Mouse (Mus musculus) liver, embryonic 14.5 days (tissue): ENCODE measurements at regions not wholly inside any gene's neighbourhood (a gene's known extent, or its start where the extent isn't known, plus 50 kb on each side); places are given as distances from the start of the nearest gene placed in this dataset.

ENCODE experiments used
- ATAC-seq: fragments of 200-750 bp; cut with Nextera tagmentation; 2 replicates; pipeline ENCODE4 v1.8.0; 2017; ENCODE audit warnings: moderate number of reproducible peaks, mild to moderate bottlenecking, moderate library complexity; ENCODE audit not compliant: insufficient read depth
- DNase-seq, 3 experiments: peaks; one replicate each; pipeline ENCODE4 v3.0.0-alpha.2; 2012 to 2013; ENCODE audit warnings: low read depth in 3 of 3, low spot score in 3 of 3
- H3K27ac ChIP-seq: fragments of 300-500 bp; sonication (generic); 2 replicates; pipeline ENCODE4 v1.5.1; 2014; ENCODE audit warnings: moderate library complexity, mild to moderate bottlenecking, control low read depth, inconsistent platforms
- H3K27me3 ChIP-seq: fragments of 300-500 bp; sonication (generic); 2 replicates; pipeline ENCODE4 v1.6.1; 2014; ENCODE audit warnings: mild to moderate bottlenecking, low read length, moderate library complexity; ENCODE audit not compliant: control insufficient read depth, insufficient read depth
- H3K36me3 ChIP-seq: fragments of 300-500 bp; sonication (generic); replicated peaks from 2 replicates; pipeline ENCODE4 v1.6.1; 2014; ENCODE audit warnings: low read depth; ENCODE audit not compliant: control insufficient read depth, insufficient read depth
- H3K4me1 ChIP-seq, 2 experiments: fragments of 200-500 bp in 1 of 2; fragments of 300-500 bp in 1 of 2; sonication (generic) in 1 of 2; replicated peaks; 2 replicates each; pipeline ENCODE4 v1.6.1; 2012 to 2014; ENCODE audit warnings: antibody characterized with exemption in 1 of 2, inconsistent platforms in 1 of 2, low read length in 1 of 2; ENCODE audit not compliant: control insufficient read depth in 2 of 2, insufficient read depth in 2 of 2
- H3K4me2 ChIP-seq: fragments of 300-500 bp; sonication (generic); 2 replicates; pipeline ENCODE4 v1.6.1; 2014; ENCODE audit warnings: low read depth, mild to moderate bottlenecking, control low read depth, moderate library complexity
- H3K4me3 ChIP-seq, 2 experiments: fragments of 200-500 bp in 1 of 2; fragments of 300-500 bp in 1 of 2; sonication (generic) in 1 of 2; 2 replicates each; pipeline ENCODE4 v1.5.1; 2012 to 2014; ENCODE audit warnings: low read depth in 2 of 2, low read length in 2 of 2, mild to moderate bottlenecking in 2 of 2, control low read depth in 1 of 2, inconsistent platforms in 1 of 2, moderate library complexity in 1 of 2; ENCODE audit not compliant: insufficient read depth in 1 of 2
- H3K9ac ChIP-seq: fragments of 300-500 bp; sonication (generic); replicated peaks from 2 replicates; pipeline ENCODE4 v1.6.1; 2014; ENCODE audit warnings: mild to moderate bottlenecking, control low read depth, moderate library complexity
- H3K9me3 ChIP-seq: fragments of 300-500 bp; sonication (generic); 2 replicates; pipeline ENCODE4 v1.6.1; 2016; ENCODE audit warnings: low read length, mixed read lengths; ENCODE audit not compliant: control insufficient read depth
- CTCF ChIP-seq: IDR thresholded peaks from 2 replicates; pipeline ENCODE4 v1.5.1; 2016; ENCODE audit warnings: antibody characterized with exemption, low read depth, control low read depth
- EP300 ChIP-seq: IDR thresholded peaks from 2 replicates; pipeline ENCODE4 v1.6.1; 2016; ENCODE audit warnings: antibody characterized with exemption, low read depth
- WGBS: fragments of 180-500 bp; shearing (Covaris S2); extraction: QIAGEN DNeasy Blood & Tissue Kit; methylation state at CpG from one replicate; pipeline ENCODE4 v1.1.7; 2014; ENCODE audit not compliant: insufficient replicate concordance; 5-methylcytosine and 5-hydroxymethylcytosine counted together

DNA sequence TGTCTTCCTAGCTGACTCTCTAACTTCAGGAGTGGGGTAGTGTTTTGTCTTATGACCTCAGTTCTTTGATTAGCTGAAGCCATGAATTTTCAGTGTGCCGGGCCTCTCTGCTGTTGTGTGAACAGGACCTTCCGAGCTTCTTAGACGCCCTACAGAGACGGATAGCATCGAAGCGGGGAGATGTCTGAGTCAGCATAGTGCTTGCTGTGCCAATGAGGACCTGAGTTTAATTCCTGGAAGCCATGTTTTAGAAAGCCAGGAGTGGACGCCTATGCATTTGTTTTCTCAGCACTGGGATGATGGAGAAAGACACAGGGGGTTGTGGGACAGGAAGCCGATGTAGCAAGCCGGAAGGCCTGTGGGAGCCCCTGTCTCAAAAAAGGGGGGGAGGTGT, 130.5 kb downstream of the Ets2 start:
- Histone ChIP-seq H3K27me3 (no peaks in the 10 kb centered on the region), H3K27ac (no peak overlapping the region), H3K9me3 (no peaks in the 10 kb centered on the region), H3K4me3 (no peak overlapping the region), H3K4me1 (peaks cover 0 to 19% of the 10 kb centered on the region in 2 experiments; a peak in 2 of 4 replicates), H3K4me2 (no peak overlapping the region), H3K9ac (no peak overlapping the region), H3K36me3 (no peaks in the 10 kb centered on the region)
- no peak for TF ChIP-seq EP300
- no peak for TF ChIP-seq CTCF
- ATAC-seq (no peak), DNase-seq (no peak)
- WGBS, result 57% methylated on average over 9 of the region's 9 CpGs

DNA sequence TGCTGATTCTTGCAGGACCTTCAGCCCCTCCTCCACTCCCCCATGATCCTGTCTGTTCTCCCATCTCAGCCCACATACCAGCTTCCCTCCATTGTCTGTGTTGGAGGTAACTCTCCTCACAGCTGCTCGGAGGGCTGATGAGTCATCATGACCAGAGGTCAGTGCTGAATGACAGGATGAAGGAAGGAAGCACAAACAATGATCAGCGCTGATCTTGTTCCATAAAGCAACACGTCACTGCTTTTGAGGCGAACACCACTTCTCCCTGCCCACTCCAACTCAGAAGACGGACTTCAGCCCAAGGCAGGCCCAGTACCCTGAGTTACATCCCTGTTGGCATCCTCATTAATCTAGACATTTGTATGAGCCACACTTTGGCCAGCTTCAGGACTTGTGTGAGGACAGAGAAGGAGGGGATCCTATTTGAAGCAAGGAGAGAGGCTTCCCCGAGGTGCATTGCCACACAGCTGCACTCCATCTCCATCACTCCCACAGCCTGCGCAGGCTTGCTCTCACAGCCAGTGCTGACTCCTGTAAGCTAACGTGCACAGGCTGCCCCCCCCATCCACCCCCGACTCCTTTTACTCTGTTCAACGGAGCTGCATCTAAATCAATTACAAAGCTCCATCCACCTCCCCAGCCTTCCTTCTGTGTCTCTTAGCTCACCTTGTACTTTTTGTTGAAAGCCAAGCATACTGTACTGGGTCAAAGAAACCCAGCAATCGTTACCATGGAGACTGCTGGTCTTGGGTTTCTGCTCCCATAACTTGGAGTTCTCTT, 129.9 kb downstream of the Ets2 start:
- WGBS, result 24% methylated on average over 11 of the region's 11 CpGs
- DNase-seq, result no peak
- TF ChIP-seq CTCF (no peak), EP300 (no peak)
- H3K27ac ChIP-seq, result no peak overlapping the region
- H3K4me2 ChIP-seq, result no peak overlapping the region
- H3K4me1 ChIP-seq, result peaks cover 0 to 19% of the 10 kb centered on the region in 2 experiments; a peak in 2 of 4 replicates
- no peaks in the 10 kb centered on the region for H3K27me3 ChIP-seq
- peak; percentile 53; the same call in 1 of the 2 replicates for ATAC-seq
- H3K36me3 ChIP-seq, result no peaks in the 10 kb centered on the region
- H3K9ac ChIP-seq, result no peak overlapping the region
- no peaks in the 10 kb centered on the region for H3K9me3 ChIP-seq
- H3K4me3 ChIP-seq, result no peak overlapping the region

DNA sequence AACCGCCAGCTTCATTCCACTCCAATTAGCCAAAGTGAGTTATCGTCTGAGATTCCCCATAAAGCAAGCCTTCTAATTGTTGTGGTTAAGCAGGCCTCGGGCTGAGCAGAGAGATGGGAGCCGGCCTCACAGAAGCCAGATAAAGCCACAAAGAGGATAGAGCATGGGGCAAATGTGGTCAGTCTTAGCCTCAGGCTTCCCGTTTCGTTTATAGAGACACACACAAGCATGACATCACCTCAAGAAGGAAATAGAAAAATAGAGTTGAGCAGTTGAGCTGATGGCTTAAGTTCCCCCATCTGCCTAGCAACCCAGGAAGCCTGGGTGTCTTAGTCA, 125.5 kb downstream of the Ets2 start:
- Histone ChIP-seq H3K4me2 (no peak overlapping the region), H3K27me3 (no peaks in the 10 kb centered on the region), H3K4me1 (peaks cover 3 to 20% of the 10 kb centered on the region in 2 experiments; a peak in 2 of 4 replicates), H3K27ac (no peak overlapping the region), H3K9ac (no peak overlapping the region), H3K9me3 (no peaks in the 10 kb centered on the region), H3K4me3 (no peak overlapping the region), H3K36me3 (no peaks in the 10 kb centered on the region)
- no peak for ATAC-seq
- TF ChIP-seq CTCF (no peak), EP300 (no peak)
- peak in 2 of 3 experiments; percentile 26 to 46 for DNase-seq
- WGBS, result 7% methylated on average over 6 of the region's 6 CpGs

DNA sequence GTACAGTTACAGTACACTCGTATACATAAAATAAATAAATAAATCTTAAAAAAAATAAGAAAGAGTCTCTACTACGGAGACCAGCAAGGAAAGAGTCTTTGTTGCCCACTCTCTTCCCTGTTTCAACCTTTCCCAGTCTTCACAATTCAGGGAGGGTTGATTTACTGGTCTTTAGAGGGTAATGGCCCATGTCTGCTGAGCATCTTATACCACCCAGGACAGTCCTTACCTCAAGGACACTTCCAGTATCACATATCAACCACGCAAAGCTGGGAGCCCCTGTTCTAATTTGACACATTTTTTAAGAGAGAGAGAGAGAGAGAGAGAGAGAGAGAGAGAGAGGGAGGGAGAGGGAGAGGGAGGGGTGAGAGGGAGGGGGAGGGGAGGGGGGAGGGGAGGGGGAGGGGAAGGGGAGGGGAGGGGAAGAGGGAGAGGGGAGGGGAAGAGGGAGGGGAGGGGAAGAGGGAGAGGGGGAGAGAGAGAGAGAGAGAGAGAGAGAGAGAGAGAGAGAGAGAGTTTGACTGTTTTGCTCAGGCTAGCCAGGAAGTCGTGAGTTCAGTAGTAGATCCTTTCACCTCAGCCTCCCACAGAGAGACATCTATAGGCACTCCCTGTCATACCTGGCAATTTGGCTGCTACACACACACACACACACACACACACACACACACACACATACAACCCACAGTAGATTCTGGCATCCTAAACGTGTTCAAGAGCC, 125.0 kb downstream of the Ets2 start:
- H3K27me3 ChIP-seq, result no peaks in the 10 kb centered on the region
- no peak for DNase-seq
- H3K9ac ChIP-seq, result no peak overlapping the region
- H3K4me3 ChIP-seq, result no peak overlapping the region
- H3K9me3 ChIP-seq, result no peaks in the 10 kb centered on the region
- no peaks in the 10 kb centered on the region for H3K36me3 ChIP-seq
- no peak overlapping the region for H3K27ac ChIP-seq
- TF ChIP-seq EP300 (no peak), CTCF (no peak)
- no peak for ATAC-seq
- no peak overlapping the region for H3K4me2 ChIP-seq
- H3K4me1 ChIP-seq, result peaks cover 3 to 18% of the 10 kb centered on the region in 2 experiments; a peak in 2 of 4 replicates
- WGBS, result 31% methylated on average over 5 of the region's 5 CpGs

DNA sequence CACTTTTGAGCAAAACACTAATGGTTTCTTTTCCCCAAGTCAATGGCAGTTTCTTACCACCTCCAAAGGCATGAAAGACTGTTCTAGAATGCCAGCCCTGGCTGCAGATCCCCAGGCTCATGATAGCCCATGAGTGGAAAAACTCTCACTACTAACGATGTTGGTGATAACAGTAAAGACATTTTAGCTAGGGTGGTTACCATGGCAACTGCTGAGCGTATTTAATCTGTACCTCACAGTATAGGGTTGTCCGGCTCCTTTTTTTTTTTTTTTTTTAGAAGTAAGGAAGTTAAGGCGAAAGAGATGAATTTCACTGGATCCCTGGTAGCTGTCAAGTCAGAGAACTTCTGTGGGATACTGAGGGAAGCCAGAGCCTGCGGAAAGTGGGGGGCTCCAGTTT, 123.8 kb downstream of the Ets2 start:
- DNase-seq (no peak), ATAC-seq (no peak)
- H3K4me1 ChIP-seq, result peaks cover 3 to 14% of the 10 kb centered on the region in 2 experiments; a peak in 2 of 4 replicates
- H3K36me3 ChIP-seq, result no peaks in the 10 kb centered on the region
- H3K27ac ChIP-seq, result no peak overlapping the region
- no peak overlapping the region for H3K4me3 ChIP-seq
- WGBS, result 17% methylated on average over 5 of the region's 5 CpGs
- H3K9me3 ChIP-seq, result no peaks in the 10 kb centered on the region
- no peak overlapping the region for H3K9ac ChIP-seq
- no peaks in the 10 kb centered on the region for H3K27me3 ChIP-seq
- TF ChIP-seq CTCF, result no peak
- no peak for TF ChIP-seq EP300
- no peak overlapping the region for H3K4me2 ChIP-seq
